Mouse (Mus musculus): ENCODE measurements at regions not wholly inside any gene's neighbourhood (a gene's known extent, or its start where the extent isn't known, plus 50 kb on each side); places are given as distances from the start of the nearest gene placed in this dataset.

- no peak for DNase-seq (ENCODE audit: low spot score)
These were observed 259.7 kb downstream of the Trim52 start for GRCm38 (mm10) chr14:106365624-106366118.

DNA sequence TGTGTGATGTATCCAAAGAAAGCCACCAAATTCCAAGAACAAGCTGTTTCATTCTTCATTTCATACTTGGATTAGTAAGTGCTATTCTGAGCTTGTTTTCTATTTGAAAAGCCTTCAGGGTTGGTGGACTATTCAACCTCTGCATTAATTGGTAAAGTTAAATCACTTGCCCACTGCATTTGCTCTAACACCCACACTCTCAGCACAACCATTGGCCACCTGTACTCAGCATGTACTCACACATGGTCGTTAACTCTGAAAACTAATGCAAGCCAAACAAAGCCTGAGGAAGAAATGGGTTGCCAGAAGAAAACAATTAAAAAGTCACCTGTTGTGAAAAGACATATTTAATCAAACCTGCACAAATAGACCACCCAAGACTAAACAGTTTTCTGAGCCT, 267.5 kb downstream of the Trim52 start:
- DNase-seq (ENCODE audit: low spot score), result no peak

DNA sequence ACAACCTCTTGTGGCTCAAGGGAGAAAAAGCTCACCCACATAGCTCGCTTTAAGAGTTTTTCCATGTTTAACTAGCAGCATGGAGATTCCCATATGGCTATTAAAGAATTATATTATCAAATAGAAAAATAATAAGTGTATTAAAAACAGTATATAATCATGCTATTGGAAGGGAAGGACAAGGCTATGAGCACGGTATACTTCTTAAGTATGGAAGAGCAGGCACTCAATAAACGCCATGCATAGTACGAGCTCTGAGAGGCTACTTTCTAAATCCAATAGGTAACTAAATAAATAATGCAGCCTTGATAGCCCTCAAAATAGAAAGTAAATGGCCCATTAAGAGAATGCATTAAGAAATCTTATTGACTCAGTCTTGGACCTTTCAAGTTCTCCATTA, 273.6 kb downstream of the Trim52 start:
- DNase-seq (ENCODE audit: low spot score), result no peak

- no peak for DNase-seq (ENCODE audit: low spot score)
These were observed 281.7 kb downstream of the Trim52 start for GRCm38 (mm10) chr14:106387671-106388070.

GRCm38 (mm10) chr14:106390546-106390945, 284.5 kb downstream of the Trim52 start:
- no peak for DNase-seq (ENCODE audit: low spot score)

DNA sequence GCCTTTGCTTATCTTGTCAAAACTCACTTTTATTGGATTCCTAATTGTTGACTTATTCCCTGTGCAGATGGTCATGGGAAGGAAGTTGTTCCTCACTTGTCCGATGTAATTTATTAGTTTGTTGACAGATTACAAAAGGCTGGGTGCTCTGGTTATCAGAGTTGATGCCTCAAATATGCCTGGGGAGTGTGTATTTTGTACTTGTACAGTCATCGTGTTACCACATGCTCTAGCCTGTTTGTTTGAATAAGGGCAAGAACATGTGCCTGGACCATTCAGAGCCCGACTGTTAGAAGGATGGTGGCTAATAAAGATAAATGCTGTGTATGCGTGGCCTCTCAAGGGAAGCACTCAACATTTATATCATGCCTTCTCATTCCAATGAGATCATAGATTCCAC, 288.0 kb downstream of the Trim52 start:
- DNase-seq (ENCODE audit: low spot score), result no peak

DNA sequence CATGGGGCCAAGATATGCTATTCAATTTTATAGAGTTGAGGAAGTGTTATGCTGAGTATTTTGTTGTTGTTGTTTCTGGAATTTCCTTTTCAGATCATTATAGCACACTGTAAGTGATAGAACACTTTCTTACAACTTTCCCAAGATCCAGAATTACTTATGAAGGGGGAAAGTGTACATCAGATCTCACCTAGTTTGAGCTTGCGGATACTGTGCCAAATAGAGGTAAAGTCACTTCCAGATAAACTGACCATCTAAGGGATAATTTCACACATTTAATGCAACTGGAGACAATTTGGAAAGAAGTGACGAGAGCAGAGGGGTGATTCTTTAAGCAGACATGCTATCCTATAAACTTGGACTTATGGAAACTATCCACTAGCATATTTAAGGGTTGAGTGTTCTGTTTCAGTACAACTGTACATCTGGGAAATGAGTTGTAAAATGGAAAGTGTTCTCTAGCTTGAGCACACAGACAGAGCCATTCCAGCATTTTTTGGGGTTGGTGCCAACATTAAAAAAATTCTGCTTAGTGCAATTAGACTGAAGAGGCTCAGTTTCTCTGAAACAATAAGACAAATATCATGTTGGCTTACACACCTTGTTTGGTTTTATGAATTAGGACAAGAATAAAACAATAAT, 307.0 kb downstream of the Trim52 start:
- no peak for DNase-seq (ENCODE audit: low spot score)

DNA sequence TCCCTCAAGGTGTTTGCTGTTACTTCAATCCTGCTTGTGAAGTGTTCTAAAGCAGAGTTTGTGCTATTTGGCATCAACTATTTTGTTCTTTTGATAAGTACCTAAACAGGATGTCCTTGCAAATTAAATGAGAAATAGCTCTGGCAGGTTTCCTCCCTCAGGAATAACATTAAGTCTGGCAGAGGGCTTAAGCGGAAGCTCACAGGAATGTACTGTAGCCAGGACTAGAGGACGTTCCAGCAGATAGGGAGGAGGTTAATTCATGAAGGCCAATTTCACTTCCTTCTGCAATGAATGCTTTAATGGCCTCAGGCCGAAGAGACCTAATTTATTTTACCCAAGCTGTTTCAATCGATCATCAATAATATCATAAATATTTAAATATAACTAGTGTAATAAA, 318.7 kb downstream of the Trim52 start:
- no peak for DNase-seq (ENCODE audit: low spot score)

DNA sequence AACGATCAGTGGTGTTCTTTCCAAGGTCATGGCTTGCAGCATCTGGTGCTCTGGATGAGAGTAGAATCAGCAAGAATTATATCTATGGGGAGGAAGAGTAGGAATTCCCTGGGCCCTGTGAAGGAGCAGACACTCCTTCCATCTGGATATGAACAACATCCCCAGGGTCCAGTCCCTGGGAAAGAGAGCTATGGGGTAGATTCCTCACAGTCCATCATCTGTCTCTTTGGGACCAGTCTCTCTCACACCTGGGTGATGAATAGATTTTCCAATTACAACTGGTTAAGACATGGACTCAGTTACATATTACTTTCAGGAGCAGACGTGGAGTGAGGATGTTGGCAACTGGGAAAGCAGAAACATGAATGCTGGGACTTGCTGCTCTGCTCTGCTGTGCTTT, 322.6 kb downstream of the Trim52 start:
- no peak for DNase-seq (ENCODE audit: low spot score)

- DNase-seq (ENCODE audit: low spot score), result peak; percentile 56
These were observed 333.3 kb downstream of the Trim52 start for GRCm38 (mm10) chr14:106439282-106439681.

- DNase-seq (ENCODE audit: low spot score), result no peak
These were observed 383.1 kb downstream of the Trim52 start for GRCm38 (mm10) chr14:106489074-106489473.

GRCm38 (mm10) chr14:106491389-106491788, 385.4 kb downstream of the Trim52 start:
- no peak for DNase-seq (ENCODE audit: low spot score)

- peak; percentile 41 for DNase-seq (ENCODE audit: low spot score)
These were observed 394.5 kb downstream of the Trim52 start for GRCm38 (mm10) chr14:106500344-106501135.

DNA sequence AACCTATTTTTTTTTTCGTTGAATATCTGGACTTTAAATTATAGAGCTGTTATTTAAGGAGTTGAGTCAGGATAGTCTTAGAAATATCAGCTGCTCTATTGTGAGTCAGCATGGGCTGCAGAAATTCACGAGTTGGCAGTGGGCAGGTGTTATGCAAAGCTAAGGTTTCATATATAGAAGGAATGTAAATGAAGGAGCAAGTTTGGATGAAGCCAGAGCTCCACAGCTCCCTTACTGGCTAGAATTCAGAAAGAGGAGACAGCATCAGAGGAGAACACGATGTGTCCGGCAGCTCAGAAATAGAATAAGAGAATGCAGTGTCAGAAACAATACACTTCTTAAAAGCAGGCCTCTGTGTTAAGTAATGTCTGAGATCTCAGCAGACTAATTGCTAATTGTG, 400.9 kb downstream of the Trim52 start:
- DNase-seq (ENCODE audit: low spot score), result peak; percentile 24

DNA sequence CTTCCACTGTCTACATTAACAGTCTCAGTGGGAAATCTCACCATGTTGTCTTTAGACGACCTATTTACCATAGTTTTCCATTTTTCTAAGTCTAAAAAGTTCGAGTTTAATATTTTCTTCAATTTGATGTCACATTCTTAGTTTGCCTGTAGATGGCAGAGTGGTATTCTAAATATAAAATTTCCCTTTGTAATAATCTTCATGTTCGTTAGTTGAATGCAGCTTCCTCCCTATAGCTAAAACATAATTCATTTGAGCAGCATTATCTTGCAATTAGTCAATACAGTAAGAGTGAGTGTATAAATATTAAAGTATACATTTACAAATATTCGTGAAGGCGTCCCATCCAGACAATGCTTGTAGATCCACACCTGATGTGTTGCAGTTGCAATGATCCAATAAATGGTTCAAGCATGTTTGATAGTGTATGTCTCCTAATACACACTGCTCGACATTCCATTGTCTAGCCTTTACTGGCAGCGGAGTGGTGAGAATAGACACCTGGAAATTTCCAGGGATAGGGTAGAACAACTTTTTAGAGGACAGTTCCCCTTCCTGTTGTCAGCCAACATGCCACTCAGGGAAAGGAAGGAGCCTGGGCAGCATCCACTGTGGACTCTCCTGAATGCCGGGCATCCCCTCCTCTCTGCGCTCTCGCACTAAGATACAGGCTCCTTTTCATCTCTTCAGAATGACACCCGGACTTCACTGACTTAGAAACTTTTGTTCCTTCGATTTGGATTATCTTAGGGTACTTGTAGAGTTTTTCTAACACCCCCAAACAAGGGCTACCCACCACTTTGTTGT, 412.8 kb downstream of the Trim52 start:
- no peak for DNase-seq (ENCODE audit: low spot score)

GRCm38 (mm10) chr14:106520808-106521207, 414.8 kb downstream of the Trim52 start:
- no peak for DNase-seq (ENCODE audit: low spot score)

GRCm38 (mm10) chr14:106550150-106550549, 444.2 kb downstream of the Trim52 start:
- no peak for DNase-seq (ENCODE audit: low spot score)

GRCm38 (mm10) chr14:106579281-106579680, 473.3 kb downstream of the Trim52 start:
- DNase-seq (ENCODE audit: low spot score), result peak; percentile 32

GRCm38 (mm10) chr14:106581886-106582285, 475.9 kb downstream of the Trim52 start:
- peak; percentile 21 for DNase-seq (ENCODE audit: low spot score)

- no peak for DNase-seq (ENCODE audit: low spot score)
These were observed 487.4 kb downstream of the Trim52 start for GRCm38 (mm10) chr14:106593352-106593751.

DNA sequence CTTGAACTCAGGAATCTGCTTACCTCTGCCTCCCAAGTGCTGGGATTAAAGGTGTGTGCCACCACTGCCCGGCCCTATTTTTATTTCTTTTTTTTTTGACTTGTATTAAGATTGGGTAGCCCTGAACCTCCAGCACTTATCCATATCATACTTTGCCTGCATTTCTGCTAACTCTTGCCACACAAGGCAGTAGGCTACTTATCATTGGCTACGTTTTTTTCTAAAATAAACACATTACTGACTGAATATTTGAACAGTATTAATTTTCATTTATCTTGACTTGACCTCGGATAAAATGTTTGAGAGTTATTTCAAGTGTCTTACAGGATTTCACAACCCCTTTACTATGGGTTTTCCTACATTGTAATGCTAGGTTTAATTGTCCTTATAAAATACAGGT, 488.0 kb downstream of the Trim52 start:
- DNase-seq (ENCODE audit: low spot score), result no peak

- peak; percentile 13 for DNase-seq (ENCODE audit: low spot score)
These were observed 501.0 kb downstream of the Trim52 start for GRCm38 (mm10) chr14:106607041-106607440.

All from layer of hippocampus, adult 11-12 months (tissue).